Mouse (Mus musculus) kidney, embryonic 14.5 days (tissue): ENCODE measurements around the gene Snrpf. TPM values are rescaled to one million over a fixed set of nuclear protein-coding genes. Genes with fewer than 3 reads are reported as not detected.

Experiments used
- ATAC-seq: fragments of 200-750 bp; cut with Nextera tagmentation; 2 replicates; pipeline ENCODE4 v1.8.0; 2017; ENCODE audit warnings: moderate number of reproducible peaks, mild to moderate bottlenecking, moderate TSS enrichment, moderate library complexity; ENCODE audit not compliant: low FRiP score, low TSS enrichment
- H3K27ac ChIP-seq: fragments of 300-500 bp; sonication (generic); 2 replicates; pipeline ENCODE4 v1.5.1; 2014; ENCODE audit warnings: low read depth, mild to moderate bottlenecking, low read length, moderate library complexity, mixed read lengths
- H3K27me3 ChIP-seq: fragments of 300-500 bp; sonication (generic); 2 replicates; pipeline ENCODE4 v1.6.1; 2014; ENCODE audit warnings: mild to moderate bottlenecking, low read length; ENCODE audit not compliant: control insufficient read depth, insufficient read depth
- H3K36me3 ChIP-seq: fragments of 300-500 bp; sonication (generic); 2 replicates; pipeline ENCODE4 v1.6.1; 2014; ENCODE audit warnings: low read length, mixed read lengths; ENCODE audit not compliant: control insufficient read depth, insufficient read depth
- H3K4me1 ChIP-seq: fragments of 300-500 bp; sonication (generic); 2 replicates; pipeline ENCODE4 v1.6.1; 2014; ENCODE audit warnings: low read length, mixed read lengths; ENCODE audit not compliant: control insufficient read depth, insufficient read depth
- H3K4me2 ChIP-seq: fragments of 300-500 bp; sonication (generic); replicated peaks from 2 replicates; pipeline ENCODE4 v1.6.1; 2014; ENCODE audit warnings: low read depth, mild to moderate bottlenecking, low read length
- H3K4me3 ChIP-seq: fragments of 300-500 bp; sonication (generic); 2 replicates; pipeline ENCODE4 v1.5.1; 2014; ENCODE audit warnings: mild to moderate bottlenecking, low read length
- H3K9ac ChIP-seq: fragments of 300-500 bp; sonication (generic); 2 replicates; pipeline ENCODE4 v1.6.1; 2014; ENCODE audit warnings: low read depth, mild to moderate bottlenecking, low read length, moderate library complexity
- H3K9me3 ChIP-seq: fragments of 300-500 bp; sonication (generic); 2 replicates; pipeline ENCODE4 v1.6.1; 2016; ENCODE audit warnings: low read length; ENCODE audit not compliant: control insufficient read depth
- WGBS: fragments of 180-500 bp; shearing (Covaris S2); extraction: QIAGEN DNeasy Blood & Tissue Kit; methylation state at CpG from one replicate; pipeline ENCODE4 v1.1.7; 2014; 5-methylcytosine and 5-hydroxymethylcytosine counted together
- polyA plus RNA-seq: library from polyadenylated mRNA; unstranded; fragments of >200 nt; fragmentation: Nextera tagmentation; extraction: Ambion mirVana; gene quantifications from 2 replicates; pipeline ENCODE4 v1.2.1, GENCODE M21; 2014

Gene Snrpf
- polyA plus RNA-seq, 1 experiment from 2014 or later, result 166 TPM

DNA sequence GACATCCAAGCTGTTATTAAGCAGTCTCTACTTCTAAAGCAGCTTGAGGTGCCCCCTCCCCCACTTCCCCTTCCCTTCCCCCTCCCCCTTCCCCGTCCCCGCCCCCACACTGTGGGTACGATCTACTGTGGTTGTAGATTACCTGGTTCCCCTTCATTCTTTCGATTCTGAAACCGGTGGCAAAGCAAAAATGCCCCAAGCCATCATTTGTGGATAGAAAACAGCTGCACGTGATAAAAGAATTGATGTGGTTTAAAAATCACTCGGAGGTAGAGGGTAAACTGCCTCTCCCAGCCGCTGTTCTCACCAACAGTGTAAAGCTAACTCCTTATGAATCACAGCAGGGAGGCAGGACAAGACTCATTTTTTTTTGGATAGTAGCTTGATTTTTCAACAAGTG lies 25.3 kb upstream of the Snrpf start:
- Histone ChIP-seq H3K36me3 (no peaks in the 10 kb centered on the region), H3K4me2 (no peak overlapping the region), H3K9me3 (no peaks in the 10 kb centered on the region; the same call in 1 of the 2 replicates), H3K4me1 (no peaks in the 10 kb centered on the region), H3K27ac (no peak overlapping the region), H3K27me3 (no peaks in the 10 kb centered on the region), H3K4me3 (no peak overlapping the region), H3K9ac (no peak overlapping the region)
- ATAC-seq, result no peak
- WGBS, result 74% methylated on average over 8 of the region's 8 CpGs

GRCm38 (mm10) chr10:93611419-93612007 lies 22.0 kb upstream of the Snrpf start:
- H3K36me3 ChIP-seq, result no peaks in the 10 kb centered on the region
- no peaks in the 10 kb centered on the region; the same call in none of the 2 replicates for H3K9me3 ChIP-seq
- WGBS, result 50% methylated on average over 18 of the region's 18 CpGs
- H3K27me3 ChIP-seq, result no peaks in the 10 kb centered on the region
- H3K4me3 ChIP-seq, result no peak overlapping the region
- no peak overlapping the region for H3K9ac ChIP-seq
- no peaks in the 10 kb centered on the region for H3K4me1 ChIP-seq
- ATAC-seq, result no peak
- no peak overlapping the region for H3K4me2 ChIP-seq
- no peak overlapping the region for H3K27ac ChIP-seq

DNA sequence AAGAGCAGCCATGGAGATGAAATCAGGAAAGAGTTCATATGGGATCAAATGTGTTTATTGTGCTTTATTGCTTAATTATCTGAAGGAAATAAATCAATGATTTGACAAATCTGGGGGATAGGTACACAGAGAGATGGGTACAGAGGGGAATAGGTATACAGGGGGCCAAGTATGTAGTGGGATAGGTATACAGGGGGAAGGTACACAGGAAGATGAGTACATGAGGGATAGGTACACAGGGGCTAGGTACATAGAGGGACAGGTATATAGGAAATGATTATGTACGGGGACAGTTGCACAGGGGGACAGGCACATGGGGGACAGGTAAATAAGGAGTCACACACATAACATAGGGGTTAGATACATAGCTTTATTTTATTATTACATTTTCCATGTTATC lies 21.4 kb upstream of the Snrpf start:
- H3K36me3 ChIP-seq, result no peaks in the 10 kb centered on the region
- H3K27me3 ChIP-seq, result no peaks in the 10 kb centered on the region
- no peak overlapping the region for H3K4me3 ChIP-seq
- H3K4me2 ChIP-seq, result no peak overlapping the region
- H3K27ac ChIP-seq, result no peak overlapping the region
- no peaks in the 10 kb centered on the region; the same call in none of the 2 replicates for H3K9me3 ChIP-seq
- 93% methylated on average over 1 of the region's 1 CpGs for WGBS
- no peak overlapping the region for H3K9ac ChIP-seq
- H3K4me1 ChIP-seq, result no peaks in the 10 kb centered on the region
- no peak; the same call in 1 of the 2 replicates for ATAC-seq

GRCm38 (mm10) chr10:93609236-93609635 lies 19.7 kb upstream of the Snrpf start:
- 95% methylated on average over 7 of the region's 7 CpGs for WGBS
- Histone ChIP-seq H3K4me3 (no peak overlapping the region), H3K4me2 (no peak overlapping the region), H3K36me3 (no peaks in the 10 kb centered on the region), H3K4me1 (no peaks in the 10 kb centered on the region), H3K27me3 (no peaks in the 10 kb centered on the region), H3K9me3 (no peaks in the 10 kb centered on the region; the same call in none of the 2 replicates), H3K27ac (no peak overlapping the region), H3K9ac (no peak overlapping the region)
- ATAC-seq, result no peak

- H3K36me3 ChIP-seq, result no peaks in the 10 kb centered on the region
- WGBS, result 69% methylated on average over 9 of the region's 9 CpGs
- H3K4me3 ChIP-seq, result no peak overlapping the region
- H3K27ac ChIP-seq, result no peak overlapping the region
- H3K4me2 ChIP-seq, result no peak overlapping the region
- no peak overlapping the region for H3K9ac ChIP-seq
- no peaks in the 10 kb centered on the region for H3K27me3 ChIP-seq
- H3K4me1 ChIP-seq, result no peaks in the 10 kb centered on the region
- peaks cover 5% of the 10 kb centered on the region; the same call in 1 of the 2 replicates for H3K9me3 ChIP-seq
- ATAC-seq, result no peak
Measured at GRCm38 (mm10) chr10:93608051-93608450, 18.5 kb upstream of the Snrpf start.

DNA sequence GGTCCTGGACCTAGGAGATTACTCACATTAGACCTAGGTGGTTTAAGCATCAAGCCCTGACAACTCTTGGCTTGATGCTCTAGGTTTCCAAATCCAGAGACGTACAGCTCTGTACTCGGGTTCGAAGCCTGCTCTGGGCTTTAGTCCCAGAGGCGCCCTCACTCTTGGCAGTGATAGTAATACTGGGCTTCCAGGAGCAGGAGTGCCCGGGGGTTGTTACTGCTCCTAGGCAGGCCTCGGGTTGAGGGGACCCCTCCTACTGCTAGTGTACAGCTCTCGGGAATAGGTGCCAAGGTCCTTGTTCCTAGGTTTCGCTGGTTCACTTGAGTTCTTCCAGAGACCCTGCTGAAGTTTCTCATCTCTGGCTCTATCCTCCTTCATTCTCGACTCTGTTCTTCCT lies 16.8 kb upstream of the Snrpf start:
- WGBS, result 92% methylated on average over 9 of the region's 9 CpGs
- H3K9me3 ChIP-seq, result peaks cover 6% of the 10 kb centered on the region; the same call in 1 of the 2 replicates

GRCm38 (mm10) chr10:93603256-93603655 lies 13.8 kb upstream of the Snrpf start:
- WGBS, result 98% methylated on average over 1 of the region's 1 CpGs
- Histone ChIP-seq H3K4me2 (no peak overlapping the region), H3K27me3 (no peaks in the 10 kb centered on the region), H3K9ac (no peak overlapping the region), H3K27ac (no peak overlapping the region), H3K4me1 (no peaks in the 10 kb centered on the region), H3K9me3 (peaks cover 6% of the 10 kb centered on the region; the same call in 1 of the 2 replicates), H3K36me3 (no peaks in the 10 kb centered on the region), H3K4me3 (no peak overlapping the region)
- no peak for ATAC-seq

More for the DNA sequence above, 16.8 kb upstream of the Snrpf start:
- Histone ChIP-seq H3K27me3 (no peaks in the 10 kb centered on the region), H3K9ac (no peak overlapping the region), H3K27ac (no peak overlapping the region), H3K4me2 (no peak overlapping the region), H3K36me3 (no peaks in the 10 kb centered on the region), H3K4me1 (no peaks in the 10 kb centered on the region), H3K4me3 (no peak overlapping the region)
- ATAC-seq, result no peak

DNA sequence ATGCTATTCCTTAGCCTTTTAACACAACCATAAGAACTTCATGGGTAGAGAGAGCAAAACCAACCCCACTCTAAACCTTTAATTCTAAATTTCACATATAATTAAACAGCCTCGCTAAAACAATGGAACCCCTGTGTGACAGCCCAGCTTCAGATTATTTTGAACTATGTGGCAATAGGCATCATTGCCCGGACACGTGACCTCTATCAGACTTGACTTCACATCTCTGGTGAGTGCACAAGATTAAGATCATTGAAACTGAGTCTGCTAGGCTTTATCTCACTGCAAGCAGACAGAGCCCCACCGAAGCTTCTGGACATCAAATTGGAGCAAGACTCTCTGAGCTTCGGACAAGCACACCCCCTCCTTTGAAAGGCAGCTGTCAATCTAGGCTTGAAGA lies 12.8 kb upstream of the Snrpf start:
- H3K36me3 ChIP-seq, result no peaks in the 10 kb centered on the region
- peaks cover 6% of the 10 kb centered on the region; the same call in 1 of the 2 replicates for H3K9me3 ChIP-seq
- no peak overlapping the region for H3K4me2 ChIP-seq
- H3K9ac ChIP-seq, result no peak overlapping the region
- WGBS, result 88% methylated on average over 5 of the region's 5 CpGs
- no peak overlapping the region for H3K27ac ChIP-seq
- no peak for ATAC-seq
- no peak overlapping the region for H3K4me3 ChIP-seq
- H3K4me1 ChIP-seq, result no peaks in the 10 kb centered on the region
- H3K27me3 ChIP-seq, result no peaks in the 10 kb centered on the region

GRCm38 (mm10) chr10:93596641-93597040 lies 7.1 kb upstream of the Snrpf start:
- Histone ChIP-seq H3K9me3 (no peaks in the 10 kb centered on the region), H3K4me1 (no peaks in the 10 kb centered on the region), H3K27ac (no peak overlapping the region), H3K4me3 (no peak overlapping the region), H3K27me3 (no peaks in the 10 kb centered on the region), H3K36me3 (no peaks in the 10 kb centered on the region), H3K4me2 (no peak overlapping the region), H3K9ac (no peak overlapping the region)
- WGBS, result 85% methylated on average over 3 of the region's 3 CpGs
- no peak for ATAC-seq
